Mouse (Mus musculus) midbrain, embryonic 11.5 days (tissue): ENCODE results near the gene Gm21985. TPM values are rescaled to one million over a fixed set of nuclear protein-coding genes. Genes with fewer than 3 reads are reported as not detected.

Source experiments
- ATAC-seq: fragments of 200-750 bp; cut with Nextera tagmentation; 2 replicates; pipeline ENCODE4 v1.8.0; 2017; ENCODE audit warnings: moderate TSS enrichment, moderate library complexity; ENCODE audit not compliant: low FRiP score
- DNase-seq: peaks from one replicate; pipeline ENCODE4 v3.0.0; 2015; ENCODE audit warnings: low spot score; ENCODE audit errors: missing footprints
- H3K27ac ChIP-seq: fragments of 300-500 bp; sonication (generic); 2 replicates; pipeline ENCODE4 v1.5.1; 2014; ENCODE audit warnings: low read depth, low read length
- H3K27me3 ChIP-seq: fragments of 300-500 bp; sonication (generic); 2 replicates; pipeline ENCODE4 v1.6.1; 2014; ENCODE audit warnings: mild to moderate bottlenecking, low read length, moderate library complexity, mixed read lengths; ENCODE audit not compliant: control insufficient read depth, insufficient read depth
- H3K36me3 ChIP-seq: fragments of 300-500 bp; sonication (generic); 2 replicates; pipeline ENCODE4 v1.6.1; 2014; ENCODE audit warnings: mild to moderate bottlenecking, low read length, moderate library complexity, mixed read lengths; ENCODE audit not compliant: control insufficient read depth, insufficient read depth
- H3K4me1 ChIP-seq: fragments of 300-500 bp; sonication (generic); 2 replicates; pipeline ENCODE4 v1.6.1; 2014; ENCODE audit warnings: low read length; ENCODE audit not compliant: control insufficient read depth, insufficient read depth
- H3K4me2 ChIP-seq: fragments of 300-500 bp; sonication (generic); 2 replicates; pipeline ENCODE4 v1.6.1; 2014; ENCODE audit warnings: mild to moderate bottlenecking, moderate library complexity
- H3K4me3 ChIP-seq: fragments of 300-500 bp; sonication (generic); 2 replicates; pipeline ENCODE4 v1.5.1; 2014; ENCODE audit warnings: low read depth, low read length
- H3K9ac ChIP-seq: fragments of 300-500 bp; sonication (generic); 2 replicates; pipeline ENCODE4 v1.6.1; 2014; ENCODE audit warnings: low read length
- H3K9me3 ChIP-seq: fragments of 300-500 bp; sonication (generic); 2 replicates; pipeline ENCODE4 v1.6.1; 2016; ENCODE audit warnings: low read length; ENCODE audit not compliant: control insufficient read depth
- WGBS: fragments of 180-500 bp; shearing (Covaris S2); extraction: QIAGEN DNeasy Blood & Tissue Kit; methylation state at CpG from one replicate; pipeline ENCODE4 v1.1.7; 2014; 5-methylcytosine and 5-hydroxymethylcytosine counted together
- polyA plus RNA-seq: library from polyadenylated mRNA; unstranded; fragments of >200 nt; fragmentation: Nextera tagmentation; extraction: Ambion mirVana; gene quantifications from 2 replicates; pipeline ENCODE4 v1.2.1, GENCODE M21; 2014

Gm21985 gene
- polyA plus RNA-seq, 1 experiment from 2014 or later = not detected

DNA sequence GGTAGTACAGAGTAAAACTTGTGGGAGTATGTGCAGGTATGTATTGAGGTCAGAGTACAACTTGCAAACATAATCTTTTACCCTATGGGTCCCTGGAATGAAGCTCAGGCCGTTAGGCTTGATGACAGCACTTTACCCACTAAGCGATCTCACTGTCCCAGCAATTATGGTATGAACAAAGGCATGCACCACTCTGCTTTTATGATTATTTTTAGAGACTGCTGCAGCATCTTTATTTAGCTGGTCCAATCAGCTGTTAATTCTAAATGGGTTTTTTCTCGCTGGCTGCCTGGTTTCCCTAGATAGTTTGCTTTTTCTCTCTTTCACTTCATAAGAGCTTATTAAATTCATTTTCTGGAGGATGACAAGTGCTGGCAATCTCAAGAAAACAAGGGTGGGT is 30.1 kb downstream of the Gm21985 start:
- no peaks in the 10 kb centered on the region for H3K4me1 ChIP-seq
- H3K27ac ChIP-seq = no peak overlapping the region
- H3K4me3 ChIP-seq = no peak overlapping the region
- WGBS = 87% methylated on average over 3 of the region's 3 CpGs
- H3K27me3 ChIP-seq = no peaks in the 10 kb centered on the region
- H3K9ac ChIP-seq = no peak overlapping the region
- ATAC-seq (no peak), DNase-seq (no peak)
- H3K4me2 ChIP-seq = no peak overlapping the region
- H3K36me3 ChIP-seq = no peaks in the 10 kb centered on the region
- H3K9me3 ChIP-seq = no peaks in the 10 kb centered on the region

DNA sequence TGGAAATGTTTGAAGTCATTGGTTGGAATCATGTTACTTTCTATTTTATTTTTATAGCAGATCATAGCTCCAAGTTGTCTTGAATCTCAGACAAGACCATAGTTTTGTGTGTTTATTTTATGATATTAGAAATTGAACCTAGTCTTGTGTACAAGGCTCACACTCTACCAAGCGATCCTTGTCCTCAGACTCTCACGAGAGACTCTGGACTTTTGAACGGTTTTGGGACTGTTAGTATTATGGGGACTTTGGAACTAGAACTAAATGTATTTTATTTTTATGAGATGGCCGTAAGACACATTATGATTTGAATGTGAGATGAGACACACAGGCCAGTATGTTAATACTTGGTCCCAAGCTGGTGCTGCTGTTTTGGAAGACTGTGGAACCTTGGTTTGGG is 32.1 kb downstream of the Gm21985 start:
- Histone ChIP-seq H3K36me3 (no peaks in the 10 kb centered on the region), H3K4me1 (no peaks in the 10 kb centered on the region), H3K27me3 (no peaks in the 10 kb centered on the region), H3K4me2 (no peak overlapping the region), H3K4me3 (no peak overlapping the region), H3K9ac (no peak overlapping the region), H3K9me3 (no peaks in the 10 kb centered on the region), H3K27ac (no peak overlapping the region)
- DNase-seq (no peak), ATAC-seq (no peak)
- 91% methylated on average over 4 of the region's 4 CpGs for WGBS

DNA sequence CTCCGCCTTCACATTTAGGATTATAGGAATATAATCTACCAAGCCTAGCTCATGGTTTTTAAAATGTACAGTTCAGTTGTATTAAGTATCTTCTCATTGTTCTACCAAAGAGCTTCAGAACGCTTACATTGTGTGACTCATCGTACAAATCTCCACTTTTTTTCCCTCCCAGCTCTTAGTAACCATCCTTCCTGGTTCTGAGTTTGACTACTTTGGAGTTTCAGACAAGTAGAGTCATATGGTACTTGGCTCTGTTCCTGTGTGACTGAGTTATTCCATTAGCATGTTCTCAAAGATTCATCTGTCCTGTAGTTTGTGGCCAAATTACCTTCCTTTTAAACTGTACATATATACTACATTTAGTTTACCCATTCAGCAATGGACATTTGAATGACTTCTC is 42.6 kb downstream of the Gm21985 start:
- 97% methylated on average over 3 of the region's 3 CpGs for WGBS
- Histone ChIP-seq H3K4me3 (no peak overlapping the region), H3K4me1 (no peaks in the 10 kb centered on the region), H3K36me3 (no peaks in the 10 kb centered on the region), H3K27me3 (no peaks in the 10 kb centered on the region), H3K9ac (no peak overlapping the region), H3K27ac (no peak overlapping the region), H3K4me2 (no peak overlapping the region), H3K9me3 (no peaks in the 10 kb centered on the region)
- no peak for ATAC-seq
- DNase-seq = no peak

DNA sequence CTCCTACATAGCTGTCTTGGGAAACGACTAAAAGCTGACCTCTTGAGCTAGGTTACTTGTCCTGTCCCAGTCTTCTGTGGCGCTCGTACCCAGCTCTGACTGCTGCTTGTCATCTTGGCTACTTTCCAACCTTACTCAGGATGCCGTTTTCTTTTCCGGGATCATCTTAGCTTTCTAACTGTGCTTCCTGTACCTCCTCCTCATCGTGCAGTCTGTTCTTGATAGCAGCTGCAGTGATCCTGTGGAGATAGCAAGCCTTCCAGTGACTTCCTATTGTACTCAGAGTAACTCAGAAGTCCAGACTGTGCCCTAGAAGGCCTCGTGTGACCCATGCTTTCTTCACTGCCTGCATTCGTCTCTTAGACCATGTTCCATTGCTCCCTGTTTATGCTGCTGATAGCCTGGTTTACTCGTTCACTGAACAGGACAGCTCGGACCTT is 43.1 kb downstream of the Gm21985 start:
- Histone ChIP-seq H3K27ac (no peak overlapping the region), H3K36me3 (no peaks in the 10 kb centered on the region), H3K9ac (no peak overlapping the region), H3K27me3 (no peaks in the 10 kb centered on the region), H3K4me1 (no peaks in the 10 kb centered on the region), H3K4me2 (no peak overlapping the region), H3K4me3 (no peak overlapping the region), H3K9me3 (no peaks in the 10 kb centered on the region)
- ATAC-seq (no peak), DNase-seq (peak; percentile 83)
- 88% methylated on average over 10 of the region's 10 CpGs for WGBS

DNA sequence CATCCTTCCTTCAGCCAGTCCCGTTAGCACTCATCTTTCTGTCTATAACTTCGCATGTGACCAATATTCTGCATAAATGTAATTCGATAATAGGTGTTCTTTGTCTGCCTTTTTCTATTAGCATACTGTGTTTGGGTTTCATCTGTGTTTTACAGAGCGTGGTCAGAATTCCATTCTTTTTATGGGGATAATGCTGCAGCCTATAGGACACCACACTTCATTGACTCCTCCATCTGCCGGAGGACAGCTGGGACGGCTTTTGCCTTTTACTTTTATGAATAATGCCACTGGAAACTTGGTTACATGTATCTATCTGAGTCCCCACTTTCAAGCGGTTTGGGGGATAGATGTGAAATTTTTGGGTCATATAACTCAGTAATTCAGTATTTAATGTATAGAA is 49.5 kb downstream of the Gm21985 start:
- Histone ChIP-seq H3K9me3 (no peaks in the 10 kb centered on the region), H3K27me3 (no peaks in the 10 kb centered on the region), H3K27ac (no peak overlapping the region), H3K36me3 (no peaks in the 10 kb centered on the region), H3K4me3 (no peak overlapping the region), H3K4me1 (no peaks in the 10 kb centered on the region), H3K4me2 (no peak overlapping the region), H3K9ac (no peak overlapping the region)
- DNase-seq (no peak), ATAC-seq (no peak)
- 89% methylated on average over 7 of the region's 7 CpGs for WGBS

DNA sequence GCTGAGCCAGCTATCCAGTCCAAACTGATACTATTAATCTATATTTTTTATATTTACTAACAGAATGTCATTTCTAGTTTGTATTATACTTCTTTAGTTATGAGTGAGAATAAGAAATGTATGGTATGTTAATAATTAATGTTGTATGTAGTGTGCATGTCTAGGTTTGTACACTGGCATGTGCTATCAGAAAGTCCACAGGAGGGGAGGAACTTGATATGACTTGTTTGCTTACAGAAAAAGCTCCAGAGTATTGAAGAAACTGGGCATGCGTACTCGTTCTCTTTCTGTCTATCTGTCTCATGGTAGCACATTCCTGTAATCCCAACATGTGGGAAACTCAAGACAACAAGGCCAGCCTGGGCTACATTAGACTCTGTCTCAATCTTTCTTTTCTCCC is 52.1 kb downstream of the Gm21985 start:
- no peak overlapping the region for H3K4me2 ChIP-seq
- H3K36me3 ChIP-seq = no peaks in the 10 kb centered on the region
- WGBS = 87% methylated on average over 2 of the region's 2 CpGs
- no peak for ATAC-seq
- DNase-seq = no peak
- H3K27ac ChIP-seq = no peak overlapping the region
- H3K9me3 ChIP-seq = no peaks in the 10 kb centered on the region
- no peak overlapping the region for H3K9ac ChIP-seq
- no peaks in the 10 kb centered on the region for H3K27me3 ChIP-seq
- H3K4me3 ChIP-seq = no peak overlapping the region
- no peaks in the 10 kb centered on the region for H3K4me1 ChIP-seq

DNA sequence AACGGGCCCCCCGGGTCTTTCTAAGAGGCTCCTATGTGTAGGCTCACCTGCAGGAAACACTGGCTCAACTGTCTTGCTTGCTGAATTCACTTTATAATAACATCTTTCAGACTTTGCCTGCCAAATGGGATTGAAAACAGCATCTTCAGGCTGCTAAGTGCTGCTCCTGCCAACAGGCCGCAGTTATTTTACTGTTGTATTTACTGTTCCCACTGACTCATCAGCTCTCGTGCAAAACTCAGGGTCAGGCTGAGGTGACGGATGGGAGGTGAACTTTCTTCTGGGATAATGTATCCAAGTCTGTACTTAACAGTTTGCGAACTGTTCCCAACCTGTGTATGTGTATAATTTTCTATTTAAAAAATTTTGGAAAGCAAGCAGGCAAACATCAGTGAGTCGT is 52.8 kb downstream of the Gm21985 start:
- no peak overlapping the region for H3K27ac ChIP-seq
- no peaks in the 10 kb centered on the region for H3K4me1 ChIP-seq
- no peaks in the 10 kb centered on the region for H3K27me3 ChIP-seq
- no peaks in the 10 kb centered on the region for H3K9me3 ChIP-seq
- 87% methylated on average over 7 of the region's 7 CpGs for WGBS
- no peak overlapping the region for H3K4me2 ChIP-seq
- no peak overlapping the region for H3K4me3 ChIP-seq
- H3K9ac ChIP-seq = no peak overlapping the region
- no peaks in the 10 kb centered on the region for H3K36me3 ChIP-seq
- ATAC-seq (no peak), DNase-seq (no peak)

DNA sequence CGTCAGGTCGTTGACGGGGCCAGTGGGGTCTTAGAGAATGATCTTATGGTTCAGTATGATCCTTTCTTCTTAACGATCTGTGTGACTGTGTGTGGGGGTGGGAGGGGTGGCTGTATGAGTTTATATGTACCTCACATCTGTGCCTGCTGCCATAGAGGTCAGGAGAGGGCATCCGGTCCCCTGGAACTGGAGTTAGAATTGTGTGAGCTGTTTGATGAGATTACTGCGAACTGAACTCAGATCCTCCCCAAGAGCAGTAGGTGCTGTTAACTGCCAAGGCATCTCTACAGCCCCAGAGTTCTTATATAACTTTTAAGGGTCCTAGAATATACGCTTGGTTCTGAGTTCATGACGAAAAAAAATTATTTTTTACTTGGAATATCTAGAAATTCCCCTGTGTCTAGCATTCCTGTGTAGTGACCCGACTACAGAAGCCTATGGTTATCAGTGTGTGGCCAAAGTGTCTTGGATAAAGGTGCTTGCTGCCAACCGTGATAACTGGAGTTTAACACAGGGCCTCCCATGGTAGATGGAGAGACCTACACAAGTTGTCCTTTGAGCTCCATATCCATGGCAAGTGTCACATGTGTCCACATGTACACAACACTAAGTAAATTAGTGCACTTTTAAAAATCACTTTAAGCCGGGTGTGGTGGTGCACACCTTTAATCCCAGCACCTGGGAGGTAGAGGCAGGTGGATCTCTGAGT is 62.1 kb downstream of the Gm21985 start:
- 88% methylated on average over 11 of the region's 11 CpGs for WGBS

DNA sequence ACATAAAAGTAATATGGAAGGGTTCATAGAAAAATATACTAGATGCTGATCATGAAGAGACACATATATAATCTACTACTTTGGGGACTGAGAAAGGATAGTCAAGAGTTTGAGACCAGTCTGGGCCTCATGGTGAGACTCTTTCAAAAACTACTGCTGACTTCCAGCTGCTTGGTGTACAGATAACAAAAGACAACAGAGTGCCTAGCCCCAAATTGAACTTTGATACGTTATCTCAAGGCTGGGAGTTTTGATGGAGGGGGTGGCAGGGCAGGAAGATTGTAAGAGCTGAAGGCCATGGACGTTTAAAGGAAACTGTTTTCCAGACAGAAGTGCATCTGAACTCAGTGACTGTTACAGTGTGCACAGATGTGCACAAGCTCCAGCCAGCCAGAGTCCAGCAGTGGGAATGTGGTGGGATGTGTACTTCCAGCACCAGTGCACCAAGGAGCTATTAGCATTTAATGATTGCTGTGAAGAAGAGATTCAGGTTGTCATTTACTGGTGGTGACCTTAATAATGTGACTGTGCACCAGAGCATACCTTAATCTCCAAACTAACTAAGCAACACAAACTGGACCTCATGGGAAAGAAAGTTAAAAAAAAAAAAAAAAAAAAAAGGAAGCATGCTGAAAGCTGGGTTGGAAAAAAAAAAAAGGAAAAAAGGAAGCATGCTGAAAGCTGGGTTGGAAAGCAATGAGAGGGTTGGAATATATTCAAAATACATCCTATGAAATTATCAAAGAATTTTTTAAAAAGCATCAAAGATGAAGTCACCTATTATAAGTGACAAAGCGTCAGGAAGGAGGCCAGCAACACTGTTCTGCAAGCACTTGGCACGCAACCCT is 66.2 kb downstream of the Gm21985 start:
- DNase-seq (no peak), ATAC-seq (no peak)
- Histone ChIP-seq H3K27me3 (no peaks in the 10 kb centered on the region), H3K9me3 (no peaks in the 10 kb centered on the region), H3K4me2 (no peak overlapping the region), H3K27ac (no peak overlapping the region), H3K36me3 (no peaks in the 10 kb centered on the region), H3K4me3 (no peak overlapping the region), H3K4me1 (no peaks in the 10 kb centered on the region), H3K9ac (no peak overlapping the region)
- WGBS = 71% methylated on average over 4 of the region's 4 CpGs

More for the DNA sequence above, 62.1 kb downstream of the Gm21985 start:
- Histone ChIP-seq H3K4me1 (no peaks in the 10 kb centered on the region), H3K27ac (no peak overlapping the region), H3K9ac (no peak overlapping the region), H3K4me2 (no peak overlapping the region), H3K27me3 (no peaks in the 10 kb centered on the region), H3K4me3 (no peak overlapping the region), H3K36me3 (no peaks in the 10 kb centered on the region), H3K9me3 (no peaks in the 10 kb centered on the region)
- ATAC-seq (0 out of 2 replicates have a peak, but pooled peaks have one; percentile 30), DNase-seq (peak; percentile 79)
